Mouse (Mus musculus) gastrocnemius, postnatal 10 days (tissue): ENCODE results near the gene Ptpn13. TPM values are rescaled to one million over a fixed set of nuclear protein-coding genes. Genes with fewer than 3 reads are reported as not detected.
A peak's percentile ranks its signal among the peaks of the same experiment; 100 is the strongest.

Experiments
- DNase-seq: peaks from one replicate; pipeline ENCODE4 v3.0.0; 2021; ENCODE audit warnings: mixed read lengths
- total RNA-seq, 2 experiments: library from RNA; stranded (reverse); gene quantifications; 2 replicates each; pipeline ENCODE4 v1.2.3; 2021

The Ptpn13 gene
- total RNA-seq, 2 experiments from 2014 or later: 6.4 to 8.1 TPM

GRCm38 (mm10) chr5:103422609-103423008 is 2.4 kb upstream of the Ptpn13 start:
- no peak for DNase-seq

DNA sequence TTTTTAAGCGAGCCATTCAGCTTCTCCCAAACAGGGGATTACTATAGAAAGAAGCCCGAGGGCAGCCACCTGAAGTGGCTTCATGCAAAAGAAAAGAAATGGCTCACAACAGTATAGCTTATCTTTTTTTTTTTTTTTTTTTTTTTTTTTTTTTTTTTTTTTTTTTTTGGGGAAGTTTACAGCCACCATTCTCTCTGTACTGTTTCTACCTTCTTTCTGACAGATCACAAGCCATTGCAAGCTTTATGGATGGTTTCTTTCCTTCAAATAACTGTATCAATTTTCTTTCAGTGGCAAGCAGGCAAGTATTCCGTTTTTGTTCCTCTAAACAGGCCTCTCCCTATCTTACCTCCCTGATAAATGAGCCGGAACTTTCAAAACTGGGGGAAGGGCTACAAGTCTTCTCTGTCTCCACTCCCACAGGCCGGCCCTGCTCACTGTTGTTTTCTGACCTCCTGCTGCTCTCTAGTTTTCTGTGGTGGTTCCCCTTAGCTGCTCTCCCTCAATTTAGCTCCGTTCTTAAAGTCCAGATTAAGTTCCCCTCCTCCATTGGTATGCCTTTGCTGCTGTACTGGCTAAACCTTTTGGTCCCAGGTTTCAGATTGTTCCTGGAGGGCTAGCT is 1.6 kb upstream of the Ptpn13 start:
- DNase-seq: no peak

DNA sequence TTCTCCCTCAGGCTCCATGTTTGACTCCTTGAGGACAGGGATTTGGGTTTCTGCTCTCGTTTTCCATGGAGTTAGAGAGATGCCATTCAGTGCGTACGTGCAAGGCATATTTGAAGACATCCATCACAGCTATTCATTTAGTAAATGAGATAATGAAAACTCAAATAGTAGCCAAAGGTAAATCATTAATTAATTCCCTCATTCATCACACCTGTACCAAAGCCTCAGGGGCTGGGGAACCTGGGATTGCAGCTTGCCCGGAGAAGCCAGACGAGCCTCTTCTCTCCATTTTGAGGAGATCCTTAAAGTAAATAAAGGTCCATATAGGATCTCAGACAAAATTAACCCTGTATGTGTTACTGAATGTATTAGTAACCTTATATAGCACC is 1.1 kb upstream of the Ptpn13 start:
- DNase-seq: no peak

DNA sequence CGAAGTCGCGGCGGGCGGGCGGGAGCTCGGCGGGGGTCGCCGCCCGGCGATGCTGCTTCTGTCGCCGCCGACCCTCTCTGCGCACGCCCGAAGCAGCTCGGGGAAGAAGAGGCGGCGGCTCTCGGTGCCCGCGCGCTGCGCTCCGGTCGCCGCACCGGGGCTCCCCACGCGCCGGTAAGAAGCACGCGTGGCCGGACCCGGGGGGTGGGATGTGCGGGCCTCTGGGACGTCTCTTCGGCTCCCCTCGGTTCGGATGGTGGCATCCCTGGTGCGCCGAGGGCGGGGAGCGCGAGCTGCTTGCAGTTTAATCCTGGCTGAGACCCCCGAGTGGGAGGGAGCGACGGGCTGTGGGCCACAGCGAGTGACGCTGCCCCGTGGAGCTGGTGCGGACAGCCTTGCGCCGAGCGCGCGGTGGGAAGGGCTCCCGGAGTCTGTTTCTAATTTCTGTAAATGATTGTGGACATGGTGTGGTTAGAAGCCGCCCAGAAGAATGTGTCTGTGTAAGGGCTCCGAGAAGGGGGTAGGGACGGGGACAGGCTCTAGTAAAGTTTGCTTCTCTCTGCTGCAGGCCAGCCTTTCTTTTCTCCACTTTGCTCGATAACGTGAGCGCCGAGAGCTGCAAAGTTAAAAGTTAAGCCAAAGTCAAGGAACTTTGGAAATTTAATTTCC is 505 bp downstream of the Ptpn13 start:
- peak; percentile 58 for DNase-seq

- no peak for DNase-seq
Observed at GRCm38 (mm10) chr5:103426250-103426649, 1.3 kb downstream of the Ptpn13 start.

DNA sequence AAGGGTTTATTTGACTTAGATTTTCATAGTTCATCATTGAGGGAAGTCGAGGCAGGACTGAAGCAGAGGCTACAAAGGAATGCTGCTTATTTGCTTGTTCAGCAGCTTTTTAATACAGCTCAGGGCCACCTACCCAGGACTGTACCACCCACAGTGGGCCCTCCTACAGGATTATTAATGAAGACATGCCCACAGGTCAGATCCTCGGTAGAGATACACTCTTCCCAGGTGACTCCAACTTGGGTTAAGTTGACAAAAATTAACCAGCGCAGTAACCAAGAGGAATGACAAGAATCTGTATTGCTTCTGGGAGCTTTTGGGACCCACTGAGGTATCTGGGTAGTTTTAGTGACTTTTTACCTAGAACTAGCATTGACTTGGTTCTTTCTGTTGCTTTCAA is 6.0 kb downstream of the Ptpn13 start:
- DNase-seq: no peak

GRCm38 (mm10) chr5:103431479-103431878 is 6.5 kb downstream of the Ptpn13 start:
- no peak for DNase-seq

DNA sequence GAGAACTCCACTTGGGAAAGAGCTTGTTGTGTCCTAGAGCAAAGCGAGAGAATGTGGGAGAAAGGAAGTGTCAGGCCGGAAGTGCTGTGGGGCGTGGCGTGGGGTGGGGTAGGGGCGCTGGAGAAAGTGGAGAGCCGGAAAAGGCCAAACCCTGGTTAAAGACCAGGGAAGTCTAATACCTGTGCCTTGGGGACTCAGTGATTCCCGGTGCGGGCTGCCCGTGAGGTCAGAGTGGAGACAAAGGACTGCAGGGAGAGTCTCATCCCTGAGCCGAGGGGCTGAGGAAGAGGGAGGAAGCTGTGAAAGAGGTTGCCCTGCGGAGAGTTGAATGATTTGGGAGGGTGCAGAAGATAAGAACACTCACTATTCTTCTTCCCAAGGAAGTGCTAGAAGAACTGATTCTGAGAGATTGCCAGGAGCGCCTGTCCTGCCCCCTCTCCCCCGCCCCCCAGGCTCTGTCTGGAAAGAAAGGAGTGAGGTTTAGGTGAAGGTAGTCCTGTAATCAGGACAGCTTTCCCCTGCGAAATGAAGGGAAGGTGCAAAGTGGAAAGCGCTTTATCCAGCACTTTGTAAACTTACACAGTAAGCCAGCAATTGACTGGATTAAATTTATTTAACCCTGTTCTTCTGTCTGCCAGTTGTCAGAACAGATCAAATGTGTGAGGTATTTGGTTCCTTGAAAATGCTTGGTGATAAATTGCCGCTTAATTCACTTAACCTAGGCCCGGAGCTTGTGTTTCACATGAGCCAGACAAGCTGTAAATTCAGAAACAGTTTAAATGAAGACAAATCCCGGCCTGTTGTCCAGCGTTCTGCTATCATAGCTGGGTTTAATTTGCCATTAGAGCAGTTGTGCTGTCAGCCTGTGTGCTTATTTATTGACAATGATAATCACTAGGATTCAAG is 11.3 kb downstream of the Ptpn13 start:
- peak; percentile 17 for DNase-seq

DNA sequence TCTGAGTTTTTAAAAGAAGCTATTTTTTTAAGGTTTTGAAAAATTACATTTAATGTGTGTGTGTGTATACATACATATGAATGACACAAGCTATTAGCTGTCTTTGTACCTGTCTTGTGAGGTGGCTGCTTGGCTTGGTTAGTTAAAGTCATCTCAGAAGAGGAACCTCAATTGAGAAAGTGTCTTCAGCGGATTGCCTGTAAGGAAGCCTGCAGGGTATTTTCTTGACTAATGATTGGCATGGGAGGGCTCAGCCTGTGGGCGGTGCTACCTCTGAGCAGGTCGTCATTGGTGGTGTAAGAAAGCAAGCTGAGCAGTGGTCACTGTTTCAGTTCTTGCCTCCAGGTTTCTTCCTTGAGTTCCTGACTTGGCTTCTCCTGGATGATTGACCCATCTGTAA is 12.7 kb downstream of the Ptpn13 start:
- no peak for DNase-seq

GRCm38 (mm10) chr5:103439171-103439570 is 14.2 kb downstream of the Ptpn13 start:
- DNase-seq: no peak

GRCm38 (mm10) chr5:103440418-103441276 is 15.7 kb downstream of the Ptpn13 start:
- no peak for DNase-seq

DNA sequence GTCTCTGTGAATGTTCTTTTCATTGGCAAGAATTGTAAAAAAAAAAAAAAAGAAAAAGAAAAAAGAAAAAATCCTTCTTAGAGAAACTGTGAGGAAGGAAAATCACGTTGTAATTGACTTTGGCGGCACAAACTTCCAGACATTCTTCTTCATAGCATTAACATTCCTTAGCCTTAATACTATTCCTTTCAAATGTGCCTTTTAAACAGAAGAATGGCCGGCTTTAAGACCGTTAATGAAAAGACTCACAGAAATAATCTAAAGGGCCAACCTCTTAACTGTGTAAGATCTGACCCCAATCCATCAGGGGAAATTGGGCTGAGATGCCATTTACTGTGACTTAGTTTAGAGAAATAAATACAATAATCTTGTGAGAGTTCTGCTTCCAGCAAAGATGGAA is 16.7 kb downstream of the Ptpn13 start:
- no peak for DNase-seq

- no peak for DNase-seq
Observed at GRCm38 (mm10) chr5:103442269-103442688, 17.3 kb downstream of the Ptpn13 start.

DNA sequence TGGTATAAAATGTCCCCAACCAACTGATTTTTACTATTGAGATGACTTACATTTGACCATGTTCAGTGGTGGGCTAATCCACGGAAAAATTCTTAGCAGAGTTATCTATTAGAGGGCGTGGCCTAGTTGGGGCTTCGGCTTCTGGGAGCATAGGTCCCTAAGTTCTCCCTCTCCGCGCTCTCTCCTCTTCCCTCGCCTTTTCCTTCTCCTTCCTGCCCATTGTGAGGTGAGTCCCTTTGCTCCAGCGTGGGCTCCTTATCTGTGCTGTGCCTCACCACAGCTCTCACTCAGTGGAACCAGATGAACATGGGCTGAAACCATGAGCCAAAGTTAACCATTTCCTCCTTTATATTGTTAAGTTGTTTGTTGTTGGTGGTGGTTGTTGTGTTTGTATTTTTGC is 17.9 kb downstream of the Ptpn13 start:
- DNase-seq: no peak

- no peak for DNase-seq
Observed at GRCm38 (mm10) chr5:103445383-103445782, 20.4 kb downstream of the Ptpn13 start.

GRCm38 (mm10) chr5:103447806-103448416 is 22.9 kb downstream of the Ptpn13 start:
- DNase-seq: no peak

DNA sequence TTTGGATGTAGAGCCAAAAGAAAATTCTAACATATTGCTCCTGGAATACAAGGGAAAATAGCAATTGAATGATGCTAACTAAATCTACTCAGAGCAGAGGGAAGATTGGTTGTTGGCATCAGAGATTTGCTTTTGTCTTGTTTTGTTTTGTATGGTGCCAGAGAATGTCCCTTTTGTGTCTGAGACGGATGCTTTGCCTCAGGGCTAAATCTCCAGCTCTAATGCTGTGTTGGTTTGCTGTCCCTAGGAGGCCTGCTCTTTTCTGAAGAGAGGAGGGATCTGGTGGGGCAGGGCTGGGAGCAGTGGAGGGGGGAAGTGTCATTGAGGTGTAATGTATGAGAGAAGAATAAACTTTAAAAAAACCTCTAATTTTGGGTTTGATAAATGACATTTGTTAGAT is 23.5 kb downstream of the Ptpn13 start:
- no peak for DNase-seq

DNA sequence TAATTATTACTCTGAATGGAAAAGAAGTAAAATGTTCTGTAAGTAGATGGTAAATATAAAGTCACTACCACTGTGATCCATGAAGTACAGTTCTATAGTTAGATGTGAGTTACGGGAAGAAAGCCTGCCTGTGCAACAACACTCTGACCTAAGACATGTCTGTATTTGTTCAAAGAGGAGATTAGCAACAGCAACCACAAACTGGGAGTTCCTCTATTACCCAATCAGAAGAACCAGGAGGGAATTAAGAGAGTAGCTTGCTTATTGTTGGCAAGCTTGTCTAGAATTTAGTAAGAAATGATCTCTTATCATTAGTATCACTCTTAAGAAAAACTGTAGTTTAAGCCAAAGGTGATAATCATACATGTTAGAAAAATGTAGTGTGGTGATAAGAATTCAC is 25.7 kb downstream of the Ptpn13 start:
- DNase-seq: no peak

DNA sequence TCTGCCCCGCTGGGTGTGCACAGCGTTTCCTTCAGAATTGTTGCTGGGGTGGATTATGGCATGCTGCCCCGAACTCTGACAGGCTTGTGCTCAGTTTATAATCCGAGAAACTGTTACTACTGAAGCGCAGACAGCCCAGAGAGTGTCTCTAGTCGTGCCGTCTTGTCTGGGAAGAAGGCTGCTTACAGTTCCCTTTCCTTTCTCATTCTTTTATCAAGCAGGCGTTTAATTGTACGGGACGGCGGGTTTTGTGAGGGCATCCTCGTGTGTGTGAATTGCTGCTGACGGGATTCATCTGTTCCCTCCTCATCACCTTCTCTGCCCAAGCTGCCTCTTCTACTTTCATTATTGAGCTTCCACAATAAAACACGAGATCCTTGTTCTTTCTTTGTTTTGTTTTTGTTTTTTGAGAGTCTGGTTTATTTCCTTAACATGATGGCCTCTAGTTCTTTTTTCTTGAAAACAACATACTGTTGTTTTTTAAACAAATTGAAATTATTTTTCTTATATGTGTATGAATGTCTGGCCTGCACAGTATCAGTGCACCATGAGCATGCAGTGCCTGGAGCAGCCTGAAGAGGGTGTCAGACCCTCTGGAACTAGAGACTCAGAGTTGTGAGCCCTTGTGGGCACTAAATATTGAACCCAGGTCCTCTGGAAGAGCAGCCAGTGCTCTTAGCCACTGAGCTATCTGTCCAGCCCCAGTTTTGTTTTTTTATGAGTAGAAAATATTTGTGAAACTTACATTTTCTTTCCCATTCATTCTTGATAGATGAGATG is 28.6 kb downstream of the Ptpn13 start:
- no peak for DNase-seq

DNA sequence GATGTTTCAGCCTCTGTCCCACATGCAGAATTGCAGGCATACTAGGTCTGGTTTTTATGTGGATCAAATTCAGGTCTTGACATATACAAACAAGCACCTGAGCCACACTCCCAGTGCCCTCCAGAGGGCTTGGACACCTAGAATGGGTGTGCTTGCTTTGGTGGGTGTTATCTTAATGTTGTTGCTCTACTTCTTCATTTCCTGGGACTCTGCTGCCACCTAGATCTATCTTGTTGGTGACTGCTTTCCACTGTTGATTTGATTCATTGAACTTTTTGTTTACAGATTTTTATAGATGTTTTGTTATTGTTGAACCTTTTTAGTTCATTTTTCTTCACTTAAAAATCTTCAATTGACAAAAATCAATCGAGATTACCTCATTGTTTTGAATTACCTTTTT is 31.8 kb downstream of the Ptpn13 start:
- no peak for DNase-seq

DNA sequence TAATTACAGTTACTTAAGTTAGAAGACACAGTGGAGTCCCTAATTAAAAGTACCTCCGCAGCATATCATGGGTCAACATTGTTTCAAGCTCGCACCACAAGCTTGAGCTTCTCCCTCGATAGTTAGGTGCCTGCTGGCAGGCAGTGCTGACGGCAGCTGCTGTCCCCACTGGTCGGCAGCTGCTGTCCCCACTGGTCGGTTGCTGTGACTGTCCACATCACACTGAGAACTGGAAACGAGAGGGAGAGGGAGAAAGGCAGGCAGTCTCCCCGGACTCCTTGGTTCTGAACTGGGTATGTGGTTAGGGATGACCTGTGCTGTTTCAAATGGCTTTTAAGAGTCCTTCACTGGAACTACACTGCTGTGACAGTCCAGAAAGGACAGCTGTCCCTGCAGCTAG is 33.4 kb downstream of the Ptpn13 start:
- no peak for DNase-seq
